Mouse (Mus musculus): Measurements from ENCODE around the gene Rprd1b. TPM values are rescaled to one million over a fixed set of nuclear protein-coding genes. Genes with fewer than 3 reads are reported as not detected.

Gene Rprd1b
- polyA plus RNA-seq (2012; rRNA removed) (12.1 and 14.1 TPM in 2 replicates), polyA plus RNA-seq (2014; fragmentation: Nextera tagmentation; extraction: Ambion mirVana) (21.6 and 24.8 TPM in 2 replicates)

DNA sequence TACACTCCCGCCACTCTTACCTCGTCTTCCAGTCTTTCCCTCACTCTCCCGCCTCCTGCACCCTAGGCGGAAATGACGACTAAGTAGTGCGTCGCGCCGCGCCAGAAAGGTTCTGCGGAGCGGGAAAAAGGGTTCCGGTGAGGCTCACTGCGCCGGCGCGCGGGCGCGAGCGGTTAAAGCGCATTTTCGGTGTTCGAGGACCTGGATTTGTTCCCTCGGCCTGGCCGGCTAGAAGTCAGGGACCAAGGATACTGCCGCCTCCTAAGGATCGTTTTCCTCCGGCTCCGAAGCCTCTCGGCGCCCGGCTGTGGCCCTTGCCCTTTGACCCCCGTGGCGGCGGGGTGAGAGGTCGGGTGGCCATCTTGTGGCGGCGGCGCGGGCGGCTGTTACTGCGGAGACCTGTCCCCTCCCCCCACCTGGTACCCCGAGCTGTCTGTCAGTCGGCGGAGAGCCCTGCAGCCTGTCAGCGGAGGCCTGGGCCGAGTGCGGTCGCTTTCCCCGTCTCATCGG is at the start of gene Rprd1b, which contains the start of gene Tti1:
Gene Rprd1b (plus strand): TSS at position 144 of the 510 bp plus-strand sequence.
Gene Tti1 (minus strand): TSS at position 80 of the 510 bp plus-strand sequence.
- Histone ChIP-seq H3K36me3 (replicated peaks; ENCODE audit: control insufficient read depth, insufficient read depth, low read depth) (peaks cover 5% of the 10 kb centered on the region), H3K4me2 (ENCODE audit: low read depth) (peak within 1 kb of the TSS; percentile 87), H3K27me3 (ENCODE audit: control insufficient read depth, insufficient read depth, low read length) (no peaks in the 10 kb centered on the region), H3K4me1 (replicated peaks; ENCODE audit: control insufficient read depth in 2 of 2, insufficient read depth in 2 of 2, low read length in 1 of 2) (peaks cover 28 to 29% of the 10 kb centered on the region in 2 experiments), H3K4me3 (ENCODE audit: insufficient read depth in 1 of 2, low read depth in 2 of 2, low read length in 2 of 2) (peak within 1 kb of the TSS; percentile 75 to 93), H3K9me3 (ENCODE audit: control insufficient read depth, low read length) (no peaks in the 10 kb centered on the region), H3K27ac (peak within 1 kb of the TSS; percentile 69), H3K9ac (replicated peaks) (peak within 1 kb of the TSS; percentile 95)
- DNase-seq (ENCODE audit: low read depth in 3 of 3, low spot score in 3 of 3) (peak; percentile 86 to 90 (median 90)), ATAC-seq (ENCODE audit: insufficient read depth) (peak; percentile 92)
- under 1% methylated on average over 52 of the region's 52 CpGs for WGBS (ENCODE audit: insufficient replicate concordance)
- TF ChIP-seq EP300 (IDR thresholded peaks at IDR 0.05; ENCODE audit: low read depth) (no peak; the same call in 1 of the 2 replicates), CTCF (IDR thresholded peaks at IDR 0.05; ENCODE audit: low read depth) (no peak)

DNA sequence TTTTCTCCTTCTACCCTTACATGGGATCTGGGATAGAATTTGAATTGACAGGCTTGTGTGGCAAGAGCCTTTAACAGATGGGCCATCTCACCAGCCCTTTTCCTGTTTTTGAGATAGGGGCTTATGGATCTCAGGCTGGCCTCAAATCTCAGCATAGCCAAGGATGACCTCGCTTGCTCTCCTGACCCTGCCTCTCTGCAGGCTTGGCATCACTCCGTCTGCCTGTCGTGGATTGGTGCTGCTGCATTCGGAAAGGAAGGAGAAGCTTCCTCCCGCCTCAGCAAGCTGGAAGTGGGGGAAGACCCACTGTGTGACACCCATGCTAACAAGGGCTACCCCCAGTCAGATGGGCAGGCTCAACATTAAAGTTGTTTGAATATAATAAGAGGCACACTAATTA is 49.1 kb upstream of the Rprd1b start:
- no peaks in the 10 kb centered on the region for H3K4me1 ChIP-seq (replicated peaks; ENCODE audit: control insufficient read depth in 2 of 2, insufficient read depth in 2 of 2, low read length in 1 of 2)
- no peaks in the 10 kb centered on the region for H3K9me3 ChIP-seq (ENCODE audit: control insufficient read depth, low read length)
- ATAC-seq (ENCODE audit: insufficient read depth) = no peak
- no peak for DNase-seq (ENCODE audit: low read depth in 3 of 3, low spot score in 3 of 3)
- TF ChIP-seq EP300 (IDR thresholded peaks at IDR 0.05; ENCODE audit: low read depth) (no peak), CTCF (IDR thresholded peaks at IDR 0.05; ENCODE audit: low read depth) (no peak)
- no peak overlapping the region for H3K4me3 ChIP-seq (ENCODE audit: insufficient read depth in 1 of 2, low read depth in 2 of 2, low read length in 2 of 2)
- H3K9ac ChIP-seq (replicated peaks) = no peak overlapping the region
- peaks cover 21% of the 10 kb centered on the region for H3K27me3 ChIP-seq (ENCODE audit: control insufficient read depth, insufficient read depth, low read length)
- H3K4me2 ChIP-seq (ENCODE audit: low read depth) = no peak overlapping the region
- H3K27ac ChIP-seq = no peak overlapping the region
- H3K36me3 ChIP-seq (replicated peaks; ENCODE audit: control insufficient read depth, insufficient read depth, low read depth) = no peaks in the 10 kb centered on the region
- 59% methylated on average over 5 of the region's 5 CpGs for WGBS (ENCODE audit: insufficient replicate concordance)

DNA sequence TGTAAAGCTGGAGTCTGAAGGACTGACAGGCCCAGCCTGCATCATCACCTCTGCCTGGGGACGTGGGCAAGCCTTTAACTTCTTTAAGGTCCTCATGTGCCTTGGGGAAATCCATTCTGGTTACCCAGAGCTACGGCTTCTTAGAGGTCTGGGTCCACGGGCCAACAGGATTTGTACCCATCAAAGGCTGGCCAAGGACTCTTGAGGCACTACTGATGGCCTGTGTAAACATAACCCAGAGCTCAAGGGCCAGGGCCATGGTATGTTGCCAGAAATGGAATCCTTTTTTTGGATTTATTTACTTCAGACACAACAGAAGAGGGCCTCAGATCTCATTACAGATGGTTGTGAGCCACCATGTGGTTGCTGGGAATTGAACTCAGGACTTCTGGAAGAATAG is 45.6 kb upstream of the Rprd1b start:
- 69% methylated on average over 3 of the region's 3 CpGs for WGBS (ENCODE audit: insufficient replicate concordance)
- Histone ChIP-seq H3K4me3 (ENCODE audit: insufficient read depth in 1 of 2, low read depth in 2 of 2, low read length in 2 of 2) (no peak overlapping the region), H3K9ac (replicated peaks) (no peak overlapping the region), H3K36me3 (replicated peaks; ENCODE audit: control insufficient read depth, insufficient read depth, low read depth) (no peaks in the 10 kb centered on the region), H3K4me2 (ENCODE audit: low read depth) (no peak overlapping the region), H3K9me3 (ENCODE audit: control insufficient read depth, low read length) (no peaks in the 10 kb centered on the region), H3K27ac (no peak overlapping the region), H3K27me3 (ENCODE audit: control insufficient read depth, insufficient read depth, low read length) (no peaks in the 10 kb centered on the region), H3K4me1 (replicated peaks; ENCODE audit: control insufficient read depth in 2 of 2, insufficient read depth in 2 of 2, low read length in 1 of 2) (no peaks in the 10 kb centered on the region)
- ATAC-seq (ENCODE audit: insufficient read depth) (no peak), DNase-seq (ENCODE audit: low read depth in 3 of 3, low spot score in 3 of 3) (no peak)
- TF ChIP-seq CTCF (IDR thresholded peaks at IDR 0.05; ENCODE audit: low read depth) (no peak), EP300 (IDR thresholded peaks at IDR 0.05; ENCODE audit: low read depth) (no peak)

DNA sequence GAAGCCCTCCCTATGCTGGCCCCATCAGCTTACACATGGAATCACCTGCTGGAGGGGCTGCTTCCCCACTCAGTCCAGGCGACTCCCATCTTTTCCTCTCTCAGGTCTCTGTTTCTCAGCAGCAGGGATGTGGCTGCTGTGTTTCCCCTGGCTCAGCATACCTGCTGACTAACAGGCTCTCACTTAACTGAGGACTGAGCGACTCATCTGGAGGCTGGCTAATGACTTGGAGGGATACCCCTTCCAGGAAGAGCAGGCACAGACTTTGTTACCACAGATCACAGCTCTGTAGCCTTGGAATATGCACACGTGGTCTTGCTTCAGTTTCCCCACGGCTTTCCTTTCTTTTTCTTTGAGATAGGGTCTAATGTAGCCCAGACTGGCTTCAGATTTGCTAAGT is 45.0 kb upstream of the Rprd1b start:
- Histone ChIP-seq H3K4me3 (ENCODE audit: insufficient read depth in 1 of 2, low read depth in 2 of 2, low read length in 2 of 2) (no peak overlapping the region), H3K4me2 (ENCODE audit: low read depth) (no peak overlapping the region), H3K36me3 (replicated peaks; ENCODE audit: control insufficient read depth, insufficient read depth, low read depth) (no peaks in the 10 kb centered on the region), H3K4me1 (replicated peaks; ENCODE audit: control insufficient read depth in 2 of 2, insufficient read depth in 2 of 2, low read length in 1 of 2) (no peaks in the 10 kb centered on the region), H3K9ac (replicated peaks) (no peak overlapping the region), H3K27ac (no peak overlapping the region), H3K27me3 (ENCODE audit: control insufficient read depth, insufficient read depth, low read length) (no peaks in the 10 kb centered on the region), H3K9me3 (ENCODE audit: control insufficient read depth, low read length) (no peaks in the 10 kb centered on the region)
- TF ChIP-seq EP300 (IDR thresholded peaks at IDR 0.05; ENCODE audit: low read depth) = no peak
- DNase-seq (ENCODE audit: low read depth in 3 of 3, low spot score in 3 of 3) (no peak), ATAC-seq (ENCODE audit: insufficient read depth) (no peak)
- 69% methylated on average over 4 of the region's 4 CpGs for WGBS (ENCODE audit: insufficient replicate concordance)

DNA sequence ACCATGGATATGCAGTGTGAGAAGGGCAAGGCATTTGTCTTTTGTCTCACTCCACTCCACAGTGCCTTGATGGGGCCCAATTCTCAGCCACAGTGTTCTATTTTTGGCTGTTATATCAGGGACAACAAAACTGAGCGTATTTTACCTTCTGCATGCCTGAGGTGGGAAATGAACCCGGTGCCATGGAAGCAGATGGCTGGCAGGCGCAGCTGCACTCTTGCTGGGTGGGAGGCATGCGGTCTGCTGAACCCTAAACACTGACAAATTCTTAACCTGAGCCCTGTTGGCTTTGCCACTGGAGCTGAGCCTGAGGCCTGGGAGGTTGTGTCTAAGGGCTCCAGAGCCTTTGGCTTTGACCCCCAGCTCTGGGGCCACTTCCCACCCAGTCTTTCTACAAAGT is 42.7 kb upstream of the Rprd1b start:
- no peaks in the 10 kb centered on the region for H3K36me3 ChIP-seq (replicated peaks; ENCODE audit: control insufficient read depth, insufficient read depth, low read depth)
- no peaks in the 10 kb centered on the region for H3K4me1 ChIP-seq (replicated peaks; ENCODE audit: control insufficient read depth in 2 of 2, insufficient read depth in 2 of 2, low read length in 1 of 2)
- TF ChIP-seq EP300 (IDR thresholded peaks at IDR 0.05; ENCODE audit: low read depth) (no peak), CTCF (IDR thresholded peaks at IDR 0.05; ENCODE audit: low read depth) (no peak)
- WGBS (ENCODE audit: insufficient replicate concordance) = 73% methylated on average over 4 of the region's 4 CpGs
- no peak overlapping the region for H3K4me2 ChIP-seq (ENCODE audit: low read depth)
- H3K9me3 ChIP-seq (ENCODE audit: control insufficient read depth, low read length) = no peaks in the 10 kb centered on the region
- no peak for DNase-seq (ENCODE audit: low read depth in 3 of 3, low spot score in 3 of 3)
- H3K4me3 ChIP-seq (ENCODE audit: insufficient read depth in 1 of 2, low read depth in 2 of 2, low read length in 2 of 2) = no peak overlapping the region
- H3K9ac ChIP-seq (replicated peaks) = no peak overlapping the region
- no peak overlapping the region for H3K27ac ChIP-seq
- no peak for ATAC-seq (ENCODE audit: insufficient read depth)
- no peaks in the 10 kb centered on the region for H3K27me3 ChIP-seq (ENCODE audit: control insufficient read depth, insufficient read depth, low read length)

Measured in liver, embryonic 14.5 days (tissue).